Mouse (Mus musculus) lung, embryonic 15.5 days (tissue): ENCODE data around the gene Amdhd1. TPM values are rescaled to one million over a fixed set of nuclear protein-coding genes. Genes with fewer than 3 reads are reported as not detected.
A peak's percentile ranks its signal among the peaks of the same experiment; 100 is the strongest.

ENCODE experiments used
- ATAC-seq: fragments of 200-750 bp; cut with Nextera tagmentation; 2 replicates; pipeline ENCODE4 v1.8.0; 2017; ENCODE audit warnings: moderate number of reproducible peaks, borderline replicate concordance; ENCODE audit not compliant: low FRiP score, low TSS enrichment; ENCODE audit errors: extremely low read depth
- H3K27ac ChIP-seq: fragments of 300-500 bp; sonication (generic); 2 replicates; pipeline ENCODE4 v1.5.1; 2015; ENCODE audit warnings: moderate library complexity, mild to moderate bottlenecking, inconsistent platforms
- H3K27me3 ChIP-seq: fragments of 300-500 bp; sonication (generic); 2 replicates; pipeline ENCODE4 v1.6.1; 2015; ENCODE audit warnings: inconsistent platforms
- H3K36me3 ChIP-seq: fragments of 300-500 bp; sonication (generic); 2 replicates; pipeline ENCODE4 v1.6.1; 2015; ENCODE audit warnings: inconsistent platforms
- H3K4me1 ChIP-seq: fragments of 300-500 bp; sonication (generic); 2 replicates; pipeline ENCODE4 v1.6.1; 2015; ENCODE audit warnings: inconsistent platforms
- H3K4me2 ChIP-seq: fragments of 300-500 bp; sonication (generic); 2 replicates; pipeline ENCODE4 v1.6.1; 2015; ENCODE audit warnings: inconsistent platforms, mild to moderate bottlenecking, moderate library complexity
- H3K4me3 ChIP-seq: fragments of 300-500 bp; sonication (generic); 2 replicates; pipeline ENCODE4 v1.5.1; 2015; ENCODE audit warnings: mild to moderate bottlenecking, inconsistent platforms
- H3K9ac ChIP-seq: fragments of 300-500 bp; sonication (generic); 2 replicates; pipeline ENCODE4 v1.6.1; 2015; ENCODE audit warnings: inconsistent platforms
- H3K9me3 ChIP-seq: fragments of 300-500 bp; sonication (generic); 2 replicates; pipeline ENCODE4 v1.6.1; 2016; ENCODE audit warnings: inconsistent platforms
- WGBS: fragments of 180-500 bp; shearing (Covaris S2); methylation state at CpG from one replicate; pipeline ENCODE4 v1.1.7; 2015; 5-methylcytosine and 5-hydroxymethylcytosine counted together
- polyA plus RNA-seq: library from polyadenylated mRNA; unstranded; fragments of >200 nt; fragmentation: Nextera tagmentation; extraction: Ambion mirVana; gene quantifications from 2 replicates; pipeline ENCODE4 v1.2.1, GENCODE M21; 2015

Gene Amdhd1
- polyA plus RNA-seq, 1 experiment from 2014 or later = 0.27 TPM

DNA sequence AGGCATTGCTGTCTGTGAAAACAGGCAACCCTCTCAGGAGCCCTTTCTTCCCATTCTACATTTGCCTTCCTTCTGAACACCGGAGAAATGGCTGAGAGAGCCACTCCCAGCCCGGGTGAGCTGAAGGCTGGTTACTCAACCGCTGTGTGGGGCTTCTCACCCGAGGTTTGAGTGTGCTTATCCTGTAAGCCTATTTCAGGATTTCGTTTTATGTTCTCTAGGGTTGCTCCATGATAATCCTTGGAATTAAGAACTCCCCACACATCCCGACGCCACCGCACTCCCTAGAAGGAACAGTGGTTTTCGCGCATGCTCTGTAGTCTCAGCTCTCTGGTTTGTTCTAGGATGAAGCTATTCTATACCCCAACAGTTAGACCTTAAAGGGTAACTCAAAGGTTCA is 38.5 kb downstream of the Amdhd1 start:
- Histone ChIP-seq H3K27me3 (no peaks in the 10 kb centered on the region), H3K36me3 (no peaks in the 10 kb centered on the region), H3K4me2 (no peak overlapping the region), H3K4me3 (no peak overlapping the region), H3K4me1 (no peaks in the 10 kb centered on the region), H3K9ac (no peak overlapping the region), H3K9me3 (no peaks in the 10 kb centered on the region), H3K27ac (no peak overlapping the region)
- no peak for ATAC-seq
- WGBS = 75% methylated on average over 10 of the region's 10 CpGs

DNA sequence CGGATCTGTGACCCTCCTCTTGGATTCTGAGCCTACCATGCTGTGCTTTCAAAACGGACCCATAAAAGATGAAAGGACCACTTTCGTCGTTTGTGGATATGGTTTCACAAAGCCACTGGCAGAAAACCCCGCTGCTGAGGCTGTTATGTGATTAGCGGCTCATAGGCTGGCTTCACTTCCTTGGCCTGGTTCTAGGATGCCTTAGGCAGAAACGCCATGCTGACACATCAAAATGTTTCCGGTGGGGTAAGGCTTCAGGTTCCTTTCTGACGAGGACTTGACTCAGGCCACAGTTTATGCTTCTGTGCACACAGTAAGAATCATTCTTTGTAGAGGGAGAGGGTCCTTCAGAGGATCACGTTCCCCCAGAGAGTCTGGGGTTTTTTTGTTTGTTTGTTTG is 39.0 kb downstream of the Amdhd1 start:
- H3K4me3 ChIP-seq = no peak overlapping the region
- no peak for ATAC-seq
- no peaks in the 10 kb centered on the region for H3K9me3 ChIP-seq
- no peak overlapping the region for H3K9ac ChIP-seq
- no peak overlapping the region for H3K4me2 ChIP-seq
- no peaks in the 10 kb centered on the region for H3K27me3 ChIP-seq
- no peak overlapping the region for H3K27ac ChIP-seq
- H3K4me1 ChIP-seq = no peaks in the 10 kb centered on the region
- no peaks in the 10 kb centered on the region for H3K36me3 ChIP-seq
- WGBS = 61% methylated on average over 10 of the region's 10 CpGs

DNA sequence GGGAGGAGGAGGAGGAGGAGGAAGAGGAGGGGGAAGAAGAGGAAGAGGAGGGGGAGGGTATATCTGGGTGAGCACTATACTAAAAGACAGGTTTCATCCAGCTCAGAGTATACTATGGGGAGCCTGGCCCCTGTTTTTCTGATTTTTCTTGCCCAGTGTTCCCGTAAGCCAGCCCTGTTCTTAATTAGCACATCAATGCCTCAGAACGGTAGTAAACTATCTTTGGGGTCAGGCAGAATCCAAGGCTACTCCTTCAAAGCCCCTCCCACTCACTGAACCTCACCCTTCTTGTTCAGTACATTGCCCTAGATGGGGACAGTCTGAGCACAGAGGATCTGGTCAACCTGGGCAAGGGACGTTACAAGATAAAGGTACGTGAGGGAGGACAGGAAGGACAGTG is 49.4 kb downstream of the Amdhd1 start:
- Histone ChIP-seq H3K27me3 (no peaks in the 10 kb centered on the region), H3K27ac (no peak overlapping the region), H3K4me3 (no peak overlapping the region), H3K4me2 (no peak overlapping the region), H3K4me1 (no peaks in the 10 kb centered on the region), H3K36me3 (0 out of 2 replicates have a peak, but pooled peaks cover under 1% of the 10 kb centered on the region), H3K9ac (no peak overlapping the region), H3K9me3 (no peaks in the 10 kb centered on the region)
- no peak for ATAC-seq
- WGBS = 59% methylated on average over 4 of the region's 4 CpGs

DNA sequence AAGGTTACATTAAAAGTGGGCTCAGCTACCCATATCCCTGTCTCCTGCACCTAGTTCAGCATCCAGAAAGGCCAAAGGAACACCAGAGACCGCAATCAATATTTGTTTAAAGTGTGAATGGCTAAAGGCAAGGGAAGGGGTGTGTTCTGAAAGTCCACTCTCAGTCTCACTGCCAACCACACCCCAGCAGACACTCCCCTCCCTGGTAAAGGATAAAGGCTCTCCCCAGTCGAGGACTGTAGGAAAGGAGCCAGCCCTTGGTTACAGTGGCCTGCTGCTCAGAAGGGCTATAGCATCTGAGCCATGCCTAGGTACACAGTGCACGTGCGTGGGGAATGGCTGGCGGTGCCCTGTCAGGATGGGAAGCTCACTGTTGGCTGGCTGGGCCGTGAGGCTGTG is 51.0 kb downstream of the Amdhd1 start:
- Histone ChIP-seq H3K4me2 (no peak overlapping the region), H3K4me3 (no peak overlapping the region), H3K9me3 (no peaks in the 10 kb centered on the region), H3K9ac (no peak overlapping the region), H3K4me1 (no peaks in the 10 kb centered on the region), H3K27ac (no peak overlapping the region), H3K27me3 (no peaks in the 10 kb centered on the region), H3K36me3 (peaks cover 11% of the 10 kb centered on the region; the same call in 1 of the 2 replicates)
- WGBS = 62% methylated on average over 6 of the region's 6 CpGs
- ATAC-seq = no peak

DNA sequence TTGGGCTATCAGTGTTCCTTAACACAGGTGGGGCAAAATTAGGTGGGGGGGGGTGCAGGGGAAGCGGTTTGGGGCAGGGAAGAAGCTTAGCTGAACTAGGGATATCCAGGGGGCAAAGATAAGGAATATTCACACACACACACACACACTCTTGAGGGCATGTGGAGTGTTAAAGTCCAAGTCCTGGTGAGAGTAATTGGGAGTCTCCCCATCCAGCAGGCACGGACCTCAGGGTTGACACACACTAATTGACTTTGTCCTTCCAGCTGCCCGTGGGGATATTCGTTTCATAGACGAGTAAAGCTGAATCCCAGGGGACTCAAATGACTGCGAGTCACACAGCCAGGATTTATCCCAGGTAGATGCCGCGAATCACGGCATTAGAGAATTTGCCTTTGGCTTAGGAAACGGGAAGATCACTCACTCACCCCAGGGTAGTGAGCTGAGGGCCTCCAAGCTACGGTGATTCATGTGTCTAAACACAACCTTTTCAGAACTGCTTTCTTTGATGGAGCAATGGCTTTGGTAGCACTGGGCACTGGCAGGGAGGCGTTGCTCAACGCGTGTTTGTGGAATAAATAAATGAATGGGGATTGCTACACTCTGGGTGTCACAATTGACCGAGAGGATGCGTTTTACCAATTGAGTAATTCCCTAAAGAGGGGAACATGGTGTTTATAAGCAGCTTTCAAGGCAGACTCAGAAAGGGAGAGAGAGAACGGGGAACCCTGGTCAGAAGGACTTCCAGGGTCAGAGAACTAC is 51.6 kb downstream of the Amdhd1 start, which contains the start of gene Hal:
Hal (plus strand) TSS at position 703 of the 762 bp plus-strand sequence.
- Histone ChIP-seq H3K27me3 (no peaks in the 10 kb centered on the region), H3K4me3 (no peak within 1 kb of the TSS)
- ATAC-seq = no peak

DNA sequence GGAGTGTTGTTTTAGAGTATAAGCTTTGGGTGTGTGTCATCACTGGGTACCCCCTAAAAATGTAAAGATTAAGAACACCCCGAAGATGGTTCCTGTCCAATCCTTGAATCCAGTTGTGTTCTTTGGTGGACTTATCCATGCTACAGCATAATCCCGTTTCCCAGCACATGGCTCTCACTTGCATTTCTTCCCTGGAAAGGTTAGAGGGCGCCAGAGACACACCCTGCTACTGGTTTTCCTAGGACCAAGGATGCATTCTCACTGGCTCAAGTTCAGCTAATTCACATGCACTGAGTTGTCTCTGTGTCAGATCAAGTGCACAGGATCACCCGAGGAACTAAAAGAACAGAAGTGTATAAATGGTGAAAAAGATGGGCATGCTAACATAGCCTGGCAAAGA is 53.2 kb downstream of the Amdhd1 start:
- Histone ChIP-seq H3K36me3 (peaks cover 33% of the 10 kb centered on the region), H3K4me1 (no peaks in the 10 kb centered on the region), H3K4me3 (no peak overlapping the region), H3K9ac (no peak overlapping the region), H3K9me3 (no peaks in the 10 kb centered on the region), H3K4me2 (no peak overlapping the region), H3K27me3 (no peaks in the 10 kb centered on the region), H3K27ac (no peak overlapping the region)
- no peak for ATAC-seq
- WGBS = 26% methylated on average over 4 of the region's 4 CpGs

More for the DNA sequence above, 51.6 kb downstream of the Amdhd1 start, which contains the start of gene Hal:
- H3K9me3 ChIP-seq = no peaks in the 10 kb centered on the region
- H3K36me3 ChIP-seq = peaks cover 17% of the 10 kb centered on the region
- no peak within 1 kb of the TSS for H3K9ac ChIP-seq
- H3K4me2 ChIP-seq = no peak within 1 kb of the TSS
- no peaks in the 10 kb centered on the region for H3K4me1 ChIP-seq
- no peak within 1 kb of the TSS for H3K27ac ChIP-seq
- WGBS = 64% methylated on average over 17 of the region's 17 CpGs

DNA sequence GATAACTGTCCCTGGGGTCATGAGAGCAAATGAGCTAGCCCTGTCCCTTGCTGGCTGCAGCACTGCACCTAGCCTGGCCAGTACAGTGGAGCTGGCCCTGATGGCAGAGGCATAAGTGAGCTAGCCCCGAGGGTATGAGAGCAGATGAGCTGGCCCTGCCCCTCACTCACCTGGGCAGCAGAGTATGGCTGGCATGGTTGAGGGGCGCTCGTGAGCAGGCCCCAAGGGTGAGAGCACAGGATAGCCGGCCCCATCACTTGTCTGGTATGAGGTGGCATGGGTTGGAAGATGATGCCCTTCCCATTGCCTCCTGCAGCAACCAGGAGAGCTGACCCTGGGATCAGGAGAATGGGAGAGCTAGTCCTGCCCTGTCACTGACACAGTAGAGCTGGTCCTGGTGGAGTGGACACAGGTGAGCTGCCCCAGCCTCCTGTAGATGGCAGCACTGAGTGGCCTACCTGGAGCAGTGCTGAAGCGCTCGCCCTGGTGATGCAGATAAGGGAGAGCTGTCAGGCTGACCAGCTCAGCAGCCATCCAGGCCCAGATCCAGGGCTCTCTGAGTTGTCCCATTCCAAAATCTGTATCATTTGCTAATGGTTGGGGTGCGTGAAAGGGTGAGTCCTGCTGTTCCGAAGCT is 54.7 kb downstream of the Amdhd1 start:
- Histone ChIP-seq H3K9me3 (no peaks in the 10 kb centered on the region), H3K4me1 (no peaks in the 10 kb centered on the region), H3K27ac (no peak overlapping the region), H3K36me3 (peaks cover 48% of the 10 kb centered on the region), H3K4me3 (no peak overlapping the region), H3K4me2 (no peak overlapping the region), H3K9ac (no peak overlapping the region), H3K27me3 (no peaks in the 10 kb centered on the region)
- peak; percentile 49; the same call in 1 of the 2 replicates for ATAC-seq
- 84% methylated on average over 8 of the region's 8 CpGs for WGBS

DNA sequence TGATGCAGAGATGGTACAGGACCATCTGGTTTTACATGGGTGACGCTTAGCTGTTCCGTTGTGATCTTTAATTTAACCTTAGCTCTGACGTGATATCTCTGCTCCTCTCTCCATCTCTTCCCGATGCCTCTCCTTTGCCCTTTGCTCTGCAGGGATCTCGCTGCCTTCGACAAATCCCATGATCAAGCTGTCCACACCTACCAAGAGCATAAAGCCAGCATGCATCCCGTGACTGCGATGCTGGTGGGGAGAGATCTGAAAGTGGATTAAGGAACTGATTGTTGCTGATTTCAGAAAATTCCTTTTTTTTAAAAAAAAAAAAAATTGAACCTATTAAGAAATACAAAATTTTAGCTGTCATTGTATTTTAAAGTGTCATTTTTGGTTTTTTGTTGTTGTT is 55.3 kb downstream of the Amdhd1 start:
- no peak overlapping the region for H3K27ac ChIP-seq
- H3K4me1 ChIP-seq = no peaks in the 10 kb centered on the region
- H3K4me2 ChIP-seq = no peak overlapping the region
- no peaks in the 10 kb centered on the region for H3K27me3 ChIP-seq
- peaks cover 55% of the 10 kb centered on the region for H3K36me3 ChIP-seq
- ATAC-seq = no peak
- 77% methylated on average over 8 of the region's 8 CpGs for WGBS
- no peak overlapping the region for H3K9ac ChIP-seq
- no peaks in the 10 kb centered on the region for H3K9me3 ChIP-seq
- H3K4me3 ChIP-seq = no peak overlapping the region

Other genes starting within 250 kb of the Amdhd1 start
- gene Elk3, start 228.9 kb downstream of the Amdhd1 start, polyA plus RNA-seq = 51.9 and 52.3 TPM in 2 replicates
- 217 and 222 TPM in 2 replicates for gene Lta4h, start 86.6 kb downstream of the Amdhd1 start, polyA plus RNA-seq
- gene Hal, start 51.3 kb downstream of the Amdhd1 start, polyA plus RNA-seq = 0.19 TPM in 1 of 2 replicates, not detected in the other
- 0.15 and 0.24 TPM in 2 replicates for gene Ccdc38, start 599 bp upstream of the Amdhd1 start, polyA plus RNA-seq
- 110 and 122 TPM in 2 replicates for gene Snrpf, start 49.7 kb upstream of the Amdhd1 start, polyA plus RNA-seq
- gene Ntn4, start 100.6 kb upstream of the Amdhd1 start, polyA plus RNA-seq = 0.44 and 0.67 TPM in 2 replicates